Mouse (Mus musculus): Measurements from ENCODE around the gene Sytl3. TPM values are rescaled to one million over a fixed set of nuclear protein-coding genes. Genes with fewer than 3 reads are reported as not detected.
"Not testable (repeated sequence)": the region's sequence is repeated elsewhere in the genome, so short reads cannot be mapped to it uniquely, and the experiment has no call there.

Gene Sytl3
- polyA plus RNA-seq, 1 experiment from 2014 or later: 0.13 TPM

DNA sequence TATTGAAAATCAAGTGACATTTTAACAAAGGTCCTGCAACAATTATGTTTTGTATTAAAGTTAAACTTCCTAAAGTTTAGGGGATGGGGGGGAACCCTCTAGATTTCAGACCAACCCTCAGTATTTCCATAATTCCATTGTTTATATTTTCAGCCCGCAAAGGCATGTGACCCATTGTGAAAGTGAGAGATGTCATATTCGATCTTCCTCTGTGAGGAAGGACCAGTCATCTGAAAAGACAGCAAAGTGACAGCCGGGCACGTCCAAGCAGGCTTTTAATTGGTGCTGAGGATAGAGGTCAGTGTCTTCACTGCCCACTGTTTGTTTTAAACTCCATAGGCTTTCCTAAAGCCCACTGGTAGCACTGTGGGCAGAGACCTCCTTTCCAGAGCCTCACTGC is 22.8 kb downstream of the Sytl3 start:
- H3K9me3 ChIP-seq; H3K4me1 ChIP-seq; H3K36me3 ChIP-seq; H3K27ac ChIP-seq; H3K4me2 ChIP-seq (replicated peaks); H3K9ac ChIP-seq; H3K27me3 ChIP-seq; ATAC-seq (ENCODE audit: insufficient number of reproducible peaks, insufficient read depth, low FRiP score, low TSS enrichment); H3K4me3 ChIP-seq: not testable (repeated sequence)
- 70% methylated on average over 4 of the region's 4 CpGs for WGBS

DNA sequence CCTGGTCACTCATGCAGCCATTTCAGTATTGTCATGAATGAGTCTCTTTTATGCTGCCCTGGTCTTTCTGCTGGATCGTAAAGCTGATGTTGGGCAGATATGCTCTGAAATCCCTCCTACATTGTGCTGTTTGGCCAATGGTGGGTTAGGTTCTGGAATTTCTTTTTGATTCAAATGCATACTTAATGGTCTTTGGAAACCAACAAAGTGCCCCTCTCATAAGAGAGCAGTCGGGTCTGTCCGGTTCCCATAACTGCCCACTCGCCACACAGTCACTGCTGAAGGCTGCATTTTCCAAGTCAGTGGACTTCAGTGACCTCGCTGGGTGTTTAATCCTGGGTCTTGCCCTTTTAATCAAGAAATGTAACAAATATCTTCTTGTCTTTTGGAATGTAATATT is 24.8 kb downstream of the Sytl3 start:
- not testable (repeated sequence) for ATAC-seq (ENCODE audit: insufficient number of reproducible peaks, insufficient read depth, low FRiP score, low TSS enrichment); H3K9me3 ChIP-seq
- 71% methylated on average over 1 of the region's 5 CpGs for WGBS

GRCm38 (mm10) chr17:6684464-6685287 is 25.8 kb downstream of the Sytl3 start:
- not testable (repeated sequence) for H3K4me3 ChIP-seq; H3K36me3 ChIP-seq; H3K27me3 ChIP-seq; H3K4me1 ChIP-seq; H3K4me2 ChIP-seq (replicated peaks); H3K9ac ChIP-seq; H3K27ac ChIP-seq; H3K9me3 ChIP-seq
- peak; percentile 86 for ATAC-seq (ENCODE audit: insufficient number of reproducible peaks, insufficient read depth, low FRiP score, low TSS enrichment)
- 0% methylated on average over 1 of the region's 4 CpGs for WGBS

More for the DNA sequence above, 24.8 kb downstream of the Sytl3 start:
- not testable (repeated sequence) for H3K4me1 ChIP-seq; H3K36me3 ChIP-seq; H3K9ac ChIP-seq; H3K27ac ChIP-seq; H3K27me3 ChIP-seq; H3K4me3 ChIP-seq; H3K4me2 ChIP-seq (replicated peaks)

- not testable (repeated sequence) for H3K36me3 ChIP-seq; H3K9me3 ChIP-seq; H3K4me1 ChIP-seq; H3K27ac ChIP-seq; H3K4me3 ChIP-seq; ATAC-seq (ENCODE audit: insufficient number of reproducible peaks, insufficient read depth, low FRiP score, low TSS enrichment); H3K9ac ChIP-seq; H3K4me2 ChIP-seq (replicated peaks); H3K27me3 ChIP-seq
- 11% methylated on average over 4 of the region's 8 CpGs for WGBS
Observed at GRCm38 (mm10) chr17:6685288-6685818, 26.5 kb downstream of the Sytl3 start.

- not testable (repeated sequence) for H3K9ac ChIP-seq; H3K9me3 ChIP-seq; H3K36me3 ChIP-seq; ATAC-seq (ENCODE audit: insufficient number of reproducible peaks, insufficient read depth, low FRiP score, low TSS enrichment); H3K27ac ChIP-seq; H3K4me1 ChIP-seq; H3K27me3 ChIP-seq; H3K4me2 ChIP-seq (replicated peaks); H3K4me3 ChIP-seq
- WGBS: 96% methylated on average over 2 of the region's 4 CpGs
Observed at GRCm38 (mm10) chr17:6686299-6686971, 27.5 kb downstream of the Sytl3 start.

GRCm38 (mm10) chr17:6689344-6689743 is 30.5 kb downstream of the Sytl3 start:
- not testable (repeated sequence) for ATAC-seq (ENCODE audit: insufficient number of reproducible peaks, insufficient read depth, low FRiP score, low TSS enrichment); H3K9ac ChIP-seq; H3K4me1 ChIP-seq; H3K9me3 ChIP-seq; H3K4me3 ChIP-seq; H3K27me3 ChIP-seq; H3K27ac ChIP-seq; H3K36me3 ChIP-seq; H3K4me2 ChIP-seq (replicated peaks)
- WGBS: 66% methylated on average over 2 of the region's 4 CpGs

DNA sequence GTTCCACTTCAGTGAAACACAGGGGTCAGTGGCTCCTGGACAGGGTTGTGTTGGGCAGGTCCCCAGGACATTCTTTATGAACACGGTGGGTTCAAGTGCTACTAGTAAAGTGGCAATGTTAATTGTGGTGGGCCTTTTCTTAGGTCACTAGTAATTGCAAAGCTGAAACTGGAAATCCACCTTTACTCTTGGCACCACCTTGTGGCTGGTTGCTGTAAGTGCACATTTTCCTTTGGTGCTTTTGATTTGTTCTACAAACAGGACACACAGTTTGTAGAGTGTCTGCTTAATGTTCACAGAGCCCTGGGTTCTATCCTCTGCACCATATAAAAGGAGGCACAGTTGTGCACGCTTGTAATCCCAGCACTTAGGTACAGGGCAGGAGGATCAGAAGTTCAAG is 32.7 kb downstream of the Sytl3 start:
- H3K4me2 ChIP-seq (replicated peaks); H3K4me3 ChIP-seq; H3K27me3 ChIP-seq; H3K4me1 ChIP-seq; H3K27ac ChIP-seq; H3K36me3 ChIP-seq; H3K9ac ChIP-seq; H3K9me3 ChIP-seq; ATAC-seq (ENCODE audit: insufficient number of reproducible peaks, insufficient read depth, low FRiP score, low TSS enrichment): not testable (repeated sequence)
- WGBS: 11% methylated on average over 2 of the region's 2 CpGs

GRCm38 (mm10) chr17:6695712-6696111 is 36.8 kb downstream of the Sytl3 start:
- H3K4me2 ChIP-seq (replicated peaks); H3K9me3 ChIP-seq; H3K4me1 ChIP-seq; H3K4me3 ChIP-seq; ATAC-seq (ENCODE audit: insufficient number of reproducible peaks, insufficient read depth, low FRiP score, low TSS enrichment); H3K9ac ChIP-seq; H3K27ac ChIP-seq; H3K36me3 ChIP-seq; H3K27me3 ChIP-seq: not testable (repeated sequence)
- 72% methylated on average over 9 of the region's 9 CpGs for WGBS

DNA sequence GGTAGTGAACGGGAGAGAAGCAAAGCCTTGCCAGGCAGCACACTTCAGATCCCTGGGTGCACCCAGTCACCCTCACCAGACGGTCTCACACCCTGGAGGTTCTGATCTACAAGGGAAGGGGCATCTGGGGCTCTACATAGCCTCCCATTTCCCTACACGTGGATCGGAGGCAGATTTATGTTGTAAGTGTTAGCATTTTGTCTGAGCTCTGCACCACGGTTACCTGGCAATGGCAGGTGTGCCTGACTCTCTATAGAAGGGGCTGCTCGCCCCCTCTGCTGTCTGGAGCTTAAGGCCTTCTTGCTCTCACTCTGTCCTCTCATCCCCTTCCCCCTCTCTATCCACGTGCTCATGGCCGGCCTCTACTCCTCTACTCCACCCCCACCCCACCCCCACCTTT is 37.6 kb downstream of the Sytl3 start:
- not testable (repeated sequence) for H3K9me3 ChIP-seq; H3K9ac ChIP-seq; H3K4me3 ChIP-seq; H3K27me3 ChIP-seq; H3K36me3 ChIP-seq; H3K27ac ChIP-seq; ATAC-seq (ENCODE audit: insufficient number of reproducible peaks, insufficient read depth, low FRiP score, low TSS enrichment); H3K4me1 ChIP-seq; H3K4me2 ChIP-seq (replicated peaks)
- 57% methylated on average over 8 of the region's 8 CpGs for WGBS

- H3K4me3 ChIP-seq; ATAC-seq (ENCODE audit: insufficient number of reproducible peaks, insufficient read depth, low FRiP score, low TSS enrichment); H3K9me3 ChIP-seq; H3K9ac ChIP-seq; H3K36me3 ChIP-seq; H3K27me3 ChIP-seq; H3K4me1 ChIP-seq; H3K4me2 ChIP-seq (replicated peaks); H3K27ac ChIP-seq: not testable (repeated sequence)
- WGBS: 29% methylated on average over 3 of the region's 4 CpGs
Observed at GRCm38 (mm10) chr17:6697224-6697775, 38.4 kb downstream of the Sytl3 start.

DNA sequence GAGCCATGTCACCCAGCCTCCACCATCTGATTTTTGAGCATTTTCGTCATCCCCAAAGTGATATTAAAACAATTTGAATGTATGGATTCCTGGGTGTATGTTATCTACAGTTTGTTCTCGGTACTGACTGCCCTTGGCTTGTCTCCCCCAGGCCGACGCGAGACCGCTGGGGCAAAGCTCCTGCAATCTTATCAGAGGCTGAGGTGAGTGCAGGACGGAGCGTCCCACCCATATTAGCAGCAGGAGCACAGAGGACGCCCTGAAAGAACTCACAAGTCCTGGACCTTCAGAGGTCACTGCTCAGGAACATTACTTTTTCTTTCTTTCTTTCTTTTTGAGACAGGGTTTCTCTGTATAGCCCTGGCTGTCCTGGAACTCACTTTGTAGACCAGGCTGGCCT is 40.6 kb downstream of the Sytl3 start:
- H3K36me3 ChIP-seq; H3K27me3 ChIP-seq; ATAC-seq (ENCODE audit: insufficient number of reproducible peaks, insufficient read depth, low FRiP score, low TSS enrichment); H3K4me3 ChIP-seq; H3K9ac ChIP-seq; H3K27ac ChIP-seq; H3K4me1 ChIP-seq; H3K4me2 ChIP-seq (replicated peaks); H3K9me3 ChIP-seq: not testable (repeated sequence)
- 91% methylated on average over 9 of the region's 9 CpGs for WGBS

DNA sequence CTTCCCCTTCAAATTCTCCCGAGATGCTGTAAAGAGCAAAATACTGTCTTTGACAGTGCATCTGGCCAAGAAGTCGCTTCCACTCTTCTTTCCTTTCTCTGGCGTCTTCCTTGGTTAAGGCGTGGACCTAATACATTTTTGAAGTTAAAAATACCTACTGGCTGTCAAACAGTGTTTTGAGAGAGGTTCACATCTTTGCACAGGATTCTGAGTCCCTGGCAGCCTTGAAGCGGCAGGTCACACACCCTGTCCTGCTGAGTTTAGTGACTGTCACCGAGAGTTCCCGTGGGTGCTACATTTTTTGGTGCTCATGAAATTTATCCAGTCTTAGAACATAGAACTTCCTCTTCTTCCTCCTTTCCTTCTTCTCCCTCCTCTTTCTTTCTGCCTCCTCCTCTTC is 41.2 kb downstream of the Sytl3 start:
- ATAC-seq (ENCODE audit: insufficient number of reproducible peaks, insufficient read depth, low FRiP score, low TSS enrichment); H3K4me2 ChIP-seq (replicated peaks); H3K27me3 ChIP-seq; H3K4me1 ChIP-seq; H3K27ac ChIP-seq; H3K36me3 ChIP-seq; H3K9me3 ChIP-seq; H3K9ac ChIP-seq; H3K4me3 ChIP-seq: not testable (repeated sequence)
- WGBS: 81% methylated on average over 4 of the region's 7 CpGs

Measured in embryonic facial prominence, embryonic 12.5 days (tissue).